Comparison of ENCODE assay signal across 8 mouse cellular contexts in genomic region chr3:134302681-134303491, GRCm38 (mm10).
A peak's percentile ranks its signal among the peaks of the same experiment; 100 is the strongest.
DNase-seq lines count a peak whose midpoint lies in the region; ATAC-seq lines count a peak whose summit lies in the region.

No protein-coding gene starts in this region.

- ATAC-seq in lung, embryonic 15.5 days (ENCODE audit: borderline replicate concordance, extremely low read depth, low FRiP score, low TSS enrichment) = no peak; the same call in 1 of the 2 replicates
- ATAC-seq in heart, embryonic 16.5 days (replicated peaks; ENCODE audit: extremely low read depth, insufficient read depth, low FRiP score) = no peak
- no peak for ATAC-seq in limb, embryonic 13.5 days (ENCODE audit: low FRiP score, low read depth)
- no peak for ATAC-seq in erythroid progenitor cell, adult 5-6 weeks (replicated peaks; ENCODE audit: low FRiP score, poor library complexity, severe bottlenecking)

- H3K36me3 ChIP-seq in lung, embryonic 15.5 days = no peaks in the 10 kb centered on the region
- H3K36me3 ChIP-seq in heart, embryonic 16.5 days (ENCODE audit: control insufficient read depth, insufficient read depth) = no peaks in the 10 kb centered on the region
- H3K36me3 ChIP-seq in limb, embryonic 13.5 days = no peaks in the 10 kb centered on the region

- H3K4me2 ChIP-seq in lung, embryonic 15.5 days = peak overlapping the region; percentile 42
- peak overlapping the region; percentile 69 for H3K4me2 ChIP-seq in heart, embryonic 16.5 days (ENCODE audit: low read depth, low read length)
- H3K4me2 ChIP-seq in limb, embryonic 13.5 days (replicated peaks) = peak overlapping the region; percentile 62

- peak overlapping the region; percentile 6; the same call in 1 of the 2 replicates for H3K4me3 ChIP-seq in lung, embryonic 15.5 days
- peak overlapping the region; percentile 55 for H3K4me3 ChIP-seq in heart, embryonic 16.5 days (ENCODE audit: low read length)
- peak overlapping the region; percentile 27 for H3K4me3 ChIP-seq in limb, embryonic 13.5 days

- no peaks in the 10 kb centered on the region for H3K27me3 ChIP-seq in lung, embryonic 15.5 days
- H3K27me3 ChIP-seq in heart, embryonic 16.5 days (ENCODE audit: control insufficient read depth, insufficient read depth, low read length) = no peaks in the 10 kb centered on the region
- no peaks in the 10 kb centered on the region for H3K27me3 ChIP-seq in limb, embryonic 13.5 days

- H3K4me1 ChIP-seq in lung, embryonic 15.5 days = peaks cover 9% of the 10 kb centered on the region; the same call in 1 of the 2 replicates
- H3K4me1 ChIP-seq in heart, embryonic 16.5 days (ENCODE audit: control insufficient read depth, insufficient read depth, low read length) = no peaks in the 10 kb centered on the region
- peaks cover 46% of the 10 kb centered on the region for H3K4me1 ChIP-seq in limb, embryonic 13.5 days

- H3K9me3 ChIP-seq in lung, embryonic 15.5 days = no peaks in the 10 kb centered on the region
- H3K9me3 ChIP-seq in heart, embryonic 16.5 days (replicated peaks; ENCODE audit: control insufficient read depth, low read length) = no peaks in the 10 kb centered on the region
- no peaks in the 10 kb centered on the region for H3K9me3 ChIP-seq in limb, embryonic 13.5 days

- WGBS in lung, embryonic 15.5 days = 22% methylated on average over 21 of the region's 21 CpGs
- WGBS in heart, embryonic 16.5 days = 22% methylated on average over 21 of the region's 21 CpGs
- 19% methylated on average over 21 of the region's 21 CpGs for WGBS in limb, embryonic 13.5 days

- no peak for DNase-seq in lung, postnatal 25 days (ENCODE audit: low spot score)
- peak; percentile 81 for DNase-seq in embryo, embryonic 11 days
- no peak for DNase-seq in urinary bladder, adult 2 months (ENCODE audit: low spot score)
- DNase-seq in thymus, postnatal 10 days (ENCODE audit: low spot score in 2 of 2) = no peak

- no peak overlapping the region for H3K27ac ChIP-seq in lung, embryonic 15.5 days
- H3K27ac ChIP-seq in heart, embryonic 16.5 days (ENCODE audit: low read length) = no peak overlapping the region
- H3K27ac ChIP-seq in limb, embryonic 13.5 days = no peak overlapping the region

- H3K9ac ChIP-seq in lung, embryonic 15.5 days = no peak overlapping the region
- H3K9ac ChIP-seq in heart, embryonic 16.5 days (ENCODE audit: low read length) = peak overlapping the region; percentile 62
- H3K9ac ChIP-seq in limb, embryonic 13.5 days = no peak overlapping the region
